Mouse (Mus musculus) NIH3T3 (cell line): Measurements from ENCODE around the gene Olfr1504.
"Not testable (repeated sequence)": the region's sequence is repeated elsewhere in the genome, so short reads cannot be mapped to it uniquely, and the experiment has no call there.

Experiments
- DNase-seq: peaks from one replicate; pipeline ENCODE4 v3.0.0-alpha.2; 2012; ENCODE audit warnings: low read depth

Gene Olfr1504

DNA sequence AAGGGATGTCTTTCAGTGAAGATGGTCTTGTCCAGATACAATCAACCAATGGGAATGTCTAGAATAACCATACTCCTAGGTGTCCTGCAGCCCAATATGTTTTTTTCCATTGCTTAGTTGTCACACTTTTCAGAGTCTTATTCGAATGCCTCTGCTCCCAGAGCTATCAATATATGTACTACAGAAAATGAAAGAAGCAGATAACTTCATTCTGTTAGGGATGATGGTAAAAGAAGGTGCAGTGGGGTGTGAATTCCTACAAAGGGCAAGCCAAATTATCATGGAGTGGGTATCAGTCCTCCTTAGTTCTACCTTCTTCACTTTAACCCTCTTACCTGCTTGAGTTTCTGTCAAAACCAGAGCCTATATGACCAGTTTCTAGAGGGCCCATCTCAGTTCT lies at the start of gene Olfr1504:
Gene Olfr1504, minus strand, starts transcription at position 101 of the 400 bp plus-strand sequence.
- no peak for DNase-seq

DNA sequence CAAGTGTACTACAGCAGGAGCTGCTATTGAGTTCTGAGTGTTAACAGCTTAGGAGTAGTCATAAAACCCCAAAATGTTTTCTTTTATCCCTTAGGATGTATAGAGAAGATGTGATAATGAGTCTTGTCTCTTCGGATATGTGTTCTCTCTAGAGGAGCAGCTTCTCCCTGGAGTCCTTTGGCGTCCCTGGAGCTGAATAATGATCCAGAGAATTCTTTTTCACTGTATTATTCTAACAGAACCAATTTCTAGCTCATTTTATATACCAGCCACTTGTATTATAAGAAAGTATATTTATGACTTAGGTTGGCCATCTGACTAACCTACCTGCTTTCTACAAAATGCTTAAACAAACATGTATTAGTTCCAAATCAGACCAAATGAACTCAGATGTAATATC lies 15.5 kb upstream of the Olfr1504 start, which contains the start of gene Olfr1505:
Gene Olfr1505, plus strand, starts transcription at position 301 of the 400 bp plus-strand sequence.
- DNase-seq: no peak

DNA sequence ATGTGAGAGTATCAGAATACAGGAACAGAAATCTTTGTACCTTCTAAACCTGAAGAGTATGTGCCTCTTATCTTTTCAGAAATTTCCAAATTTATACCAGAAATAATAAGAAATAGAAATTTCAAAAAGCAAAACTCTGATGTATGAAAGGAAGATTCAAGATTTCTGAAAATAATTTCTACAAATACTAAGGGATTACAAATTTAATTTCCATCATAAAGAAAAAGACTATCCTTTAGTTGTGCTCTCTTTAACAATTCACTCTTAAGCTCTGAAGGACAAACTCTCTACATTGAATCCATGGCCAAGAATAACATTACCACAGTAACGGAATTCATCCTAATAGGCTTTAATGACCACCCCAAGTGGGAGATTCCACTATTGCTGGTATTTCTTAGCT lies 36.2 kb downstream of the Olfr1504 start, which contains the start of gene Olfr1502:
Gene Olfr1502, plus strand, starts transcription at position 301 of the 400 bp plus-strand sequence.
- DNase-seq: no peak

DNA sequence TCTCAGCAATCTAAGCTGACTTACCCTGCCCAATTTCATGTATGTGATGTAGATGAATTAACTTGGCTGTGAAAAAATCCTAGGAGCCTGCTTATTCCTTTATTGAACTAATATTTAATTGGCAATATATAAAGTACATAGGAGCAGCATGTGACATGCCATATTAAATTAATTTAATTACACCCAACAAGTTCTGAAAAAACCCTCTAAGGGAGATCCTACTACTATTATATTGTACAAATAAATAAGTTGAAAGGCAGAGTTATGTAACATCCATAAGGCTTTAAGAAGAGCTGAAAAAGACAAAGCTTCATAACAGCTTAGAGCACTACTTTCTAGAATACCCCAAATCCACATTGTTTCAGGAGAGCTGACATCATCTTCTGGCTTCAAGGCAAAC lies 47.1 kb downstream of the Olfr1504 start, which contains the start of gene Olfr1501:
Gene Olfr1501, minus strand, starts transcription at position 101 of the 400 bp plus-strand sequence.
- not testable (repeated sequence) for DNase-seq
